Mouse (Mus musculus): ENCODE data around the gene Fetub.

GRCm38 (mm10) chr16:22937631-22938030 lies 19.5 kb downstream of the Fetub start:
- TF ChIP-seq CTCF (IDR thresholded peaks at IDR 0.05; ENCODE audit: low read depth, low read length) (no peak), POLR2A (IDR thresholded peaks at IDR 0.05; ENCODE audit: extremely low read depth, insufficient read depth, low read length) (no peak)
